Mouse (Mus musculus) left cerebral cortex, postnatal 25 days (tissue): ENCODE measurements around the gene Elobl. TPM values are rescaled to one million over a fixed set of nuclear protein-coding genes. Genes with fewer than 3 reads are reported as not detected.
A peak's percentile ranks its signal among the peaks of the same experiment; 100 is the strongest.
"Not testable (repeated sequence)": the region's sequence is repeated elsewhere in the genome, so short reads cannot be mapped to it uniquely, and the experiment has no call there.

Experiments
- DNase-seq, 2 experiments: peaks; one replicate each; pipeline ENCODE4 v3.0.0; 2022; ENCODE audit warnings: low spot score in 2 of 2, mixed read lengths in 1 of 2
- intact Hi-C: fragments of 180-260 bp; cut with DNase I; formaldehyde crosslinking; loops from one replicate; pipeline ENCODE4 v1.15.1; 2025
- total RNA-seq, 2 experiments: library from RNA; stranded (reverse); gene quantifications; 2 replicates each; pipeline ENCODE4 v1.2.3; 2021

Elobl gene
- not detected for total RNA-seq

GRCm38 (mm10) chr11:88966881-88967361 is at the start of gene Elobl:
Gene Elobl, minus strand, starts transcription at chr11:88966931.
- intact Hi-C loops = no loop called here
- DNase-seq = no peak

GRCm38 (mm10) chr11:89012241-89012640 is 45.5 kb upstream of the Elobl start:
- intact Hi-C loops = no loop called here
- DNase-seq = no peak

- DNase-seq = no peak
- intact Hi-C loops = no loop called here
Measured at GRCm38 (mm10) chr11:89009496-89009895, 42.8 kb upstream of the Elobl start.

- intact Hi-C loops = no loop called here
- no peak for DNase-seq
Measured at GRCm38 (mm10) chr11:89009066-89009465, 42.3 kb upstream of the Elobl start.

GRCm38 (mm10) chr11:89007582-89007981 is 40.9 kb upstream of the Elobl start:
- DNase-seq = no peak
- intact Hi-C loops = no loop called here

GRCm38 (mm10) chr11:89006404-89006803 is 39.7 kb upstream of the Elobl start:
- no peak for DNase-seq
- intact Hi-C loops = no loop called here

GRCm38 (mm10) chr11:89005473-89005872 is 38.7 kb upstream of the Elobl start:
- no peak for DNase-seq
- intact Hi-C loops = no loop called here

GRCm38 (mm10) chr11:89003726-89004125 is 37.0 kb upstream of the Elobl start:
- intact Hi-C loops = no loop called here

GRCm38 (mm10) chr11:89003078-89003477 is 36.3 kb upstream of the Elobl start:
- intact Hi-C loops = no loop called here
- no peak for DNase-seq

More at GRCm38 (mm10) chr11:89003726-89004125, 37.0 kb upstream of the Elobl start:
- no peak for DNase-seq

- intact Hi-C loops = no loop called here
- DNase-seq = no peak
Measured at GRCm38 (mm10) chr11:89002621-89003020, 35.9 kb upstream of the Elobl start.

- intact Hi-C loops = no loop called here
- DNase-seq = no peak
Measured at GRCm38 (mm10) chr11:89002068-89002467, 35.3 kb upstream of the Elobl start.

GRCm38 (mm10) chr11:89001569-89001968 is 34.8 kb upstream of the Elobl start:
- intact Hi-C loops = no loop called here
- no peak for DNase-seq

- intact Hi-C loops = no loop called here
- no peak for DNase-seq
Measured at GRCm38 (mm10) chr11:89000527-89000819, 33.7 kb upstream of the Elobl start.

- DNase-seq = no peak
- intact Hi-C loops = no loop called here
Measured at GRCm38 (mm10) chr11:88999723-89000526, 33.2 kb upstream of the Elobl start.

GRCm38 (mm10) chr11:88998974-88999722 is 32.4 kb upstream of the Elobl start, which contains the start of gene Trim25:
Gene Trim25, plus strand, starts transcription at chr11:88999376.
- intact Hi-C loops = no loop called here
- DNase-seq = peak; percentile 37 to 50

GRCm38 (mm10) chr11:88998406-88998805 is 31.7 kb upstream of the Elobl start:
- intact Hi-C loops = no loop called here
- DNase-seq = no peak

GRCm38 (mm10) chr11:88997343-88997742 is 30.6 kb upstream of the Elobl start:
- intact Hi-C loops, DNase-seq: not testable (repeated sequence)

- intact Hi-C loops = no loop called here
Measured at GRCm38 (mm10) chr11:88996427-88996826, 29.7 kb upstream of the Elobl start.

GRCm38 (mm10) chr11:88995616-88996015 is 28.9 kb upstream of the Elobl start:
- intact Hi-C loops = no loop called here
- no peak for DNase-seq

More at GRCm38 (mm10) chr11:88996427-88996826, 29.7 kb upstream of the Elobl start:
- DNase-seq = no peak

- DNase-seq = no peak
- intact Hi-C loops = no loop called here
Measured at GRCm38 (mm10) chr11:88994492-88994891, 27.8 kb upstream of the Elobl start.

- intact Hi-C loops = loop anchor here (2.0 kb wide), 1 partner anchor 45 kb away; no protein-coding TSS in a partner anchor
Measured at GRCm38 (mm10) chr11:88993625-88994024, 26.9 kb upstream of the Elobl start.

More at GRCm38 (mm10) chr11:88993625-88994024, 26.9 kb upstream of the Elobl start:
- peak in 1 of 2 experiments; percentile 56 for DNase-seq
